Mouse (Mus musculus): ENCODE data around the gene Nuak2. TPM values are rescaled to one million over a fixed set of nuclear protein-coding genes. Genes with fewer than 3 reads are reported as not detected.

The Nuak2 gene
- polyA plus RNA-seq, 1 experiment from 2014 or later: 8.4 TPM

- 80% methylated on average over 27 of the region's 27 CpGs for WGBS
- H3K9ac ChIP-seq (replicated peaks; ENCODE audit: low read depth, low read length): no peak overlapping the region
These were observed 64.7 kb downstream of the Nuak2 start for GRCm38 (mm10) chr1:132380550-132381100.

GRCm38 (mm10) chr1:132381929-132382328, 66.0 kb downstream of the Nuak2 start:
- Histone ChIP-seq H3K27me3 (ENCODE audit: control insufficient read depth, insufficient read depth, low read length) (no peaks in the 10 kb centered on the region), H3K36me3 (ENCODE audit: control insufficient read depth, insufficient read depth, low read length) (no peaks in the 10 kb centered on the region; the same call in 1 of the 2 replicates), H3K9ac (replicated peaks; ENCODE audit: low read depth, low read length) (no peak overlapping the region), H3K27ac (ENCODE audit: low read depth, low read length) (no peak overlapping the region), H3K4me2 (ENCODE audit: low read depth, low read length) (no peak overlapping the region), H3K4me3 (ENCODE audit: low read depth, low read length) (no peak overlapping the region), H3K9me3 (ENCODE audit: control insufficient read depth, low read length) (no peaks in the 10 kb centered on the region), H3K4me1 (ENCODE audit: control insufficient read depth, insufficient read depth, low read length) (peaks cover 20% of the 10 kb centered on the region)
- no peak for ATAC-seq (ENCODE audit: low read depth)
- WGBS: 63% methylated on average over 10 of the region's 10 CpGs

More at GRCm38 (mm10) chr1:132380550-132381100, 64.7 kb downstream of the Nuak2 start:
- Histone ChIP-seq H3K4me2 (ENCODE audit: low read depth, low read length) (no peak overlapping the region), H3K9me3 (ENCODE audit: control insufficient read depth, low read length) (no peaks in the 10 kb centered on the region), H3K4me3 (ENCODE audit: low read depth, low read length) (no peak overlapping the region), H3K27ac (ENCODE audit: low read depth, low read length) (no peak overlapping the region), H3K27me3 (ENCODE audit: control insufficient read depth, insufficient read depth, low read length) (no peaks in the 10 kb centered on the region), H3K36me3 (ENCODE audit: control insufficient read depth, insufficient read depth, low read length) (no peaks in the 10 kb centered on the region; the same call in 1 of the 2 replicates), H3K4me1 (ENCODE audit: control insufficient read depth, insufficient read depth, low read length) (peaks cover 19% of the 10 kb centered on the region)
- ATAC-seq (ENCODE audit: low read depth): no peak

Other genes with a start within 250 kb of the Nuak2 start
- gene Mfsd4a, start 248.1 kb upstream of the Nuak2 start, polyA plus RNA-seq (2014; fragmentation: Nextera tagmentation; extraction: Ambion mirVana): 8.5 and 9.4 TPM in 2 replicates
- 0.36 and 0.42 TPM in 2 replicates for gene Cdk18, start 176.4 kb upstream of the Nuak2 start, polyA plus RNA-seq (2014; fragmentation: Nextera tagmentation; extraction: Ambion mirVana)
- gene Lemd1, start 124.7 kb upstream of the Nuak2 start, polyA plus RNA-seq (2014; fragmentation: Nextera tagmentation; extraction: Ambion mirVana): 21.0 and 25.3 TPM in 2 replicates
- gene AC124108.1, start 124.7 kb upstream of the Nuak2 start, polyA plus RNA-seq (2014; fragmentation: Nextera tagmentation; extraction: Ambion mirVana): 3.6 and 3.8 TPM in 2 replicates
- 0.74 and 0.76 TPM in 2 replicates for gene Gm10188, start 86.4 kb upstream of the Nuak2 start, polyA plus RNA-seq (2014; fragmentation: Nextera tagmentation; extraction: Ambion mirVana)
- 6.6 and 8.4 TPM in 2 replicates for gene Klhdc8a, start 17.5 kb upstream of the Nuak2 start, polyA plus RNA-seq (2014; fragmentation: Nextera tagmentation; extraction: Ambion mirVana)
- gene Tmcc2, start 75.2 kb downstream of the Nuak2 start, polyA plus RNA-seq (2014; fragmentation: Nextera tagmentation; extraction: Ambion mirVana): 20.7 and 29.9 TPM in 2 replicates
- gene Dstyk, start 101.4 kb downstream of the Nuak2 start, polyA plus RNA-seq (2014; fragmentation: Nextera tagmentation; extraction: Ambion mirVana): 9.5 and 12.7 TPM in 2 replicates
- gene Rbbp5, start 161.2 kb downstream of the Nuak2 start, polyA plus RNA-seq (2014; fragmentation: Nextera tagmentation; extraction: Ambion mirVana): 41.9 and 52.7 TPM in 2 replicates
- gene Tmem81, start 190.1 kb downstream of the Nuak2 start, polyA plus RNA-seq (2014; fragmentation: Nextera tagmentation; extraction: Ambion mirVana): 0.60 and 1.3 TPM in 2 replicates
- gene Cntn2, start 227.1 kb downstream of the Nuak2 start, polyA plus RNA-seq (2014; fragmentation: Nextera tagmentation; extraction: Ambion mirVana): 18.5 and 43.6 TPM in 2 replicates